Mouse (Mus musculus) limb, embryonic 10.5 days (tissue): ENCODE measurements around the gene Flrt1. TPM values are rescaled to one million over a fixed set of nuclear protein-coding genes. Genes with fewer than 3 reads are reported as not detected.

ENCODE experiments used
- DNase-seq: peaks from one replicate; pipeline ENCODE4 v3.0.0-alpha.2; 2017; ENCODE audit warnings: low spot score
- H3K27ac ChIP-seq: fragments of 300-500 bp; sonication (generic); 2 replicates; pipeline ENCODE4 v1.5.1; 2016; ENCODE audit warnings: mild to moderate bottlenecking
- H3K27me3 ChIP-seq: fragments of 300-500 bp; sonication (generic); 2 replicates; pipeline ENCODE4 v1.6.1; 2016; ENCODE audit warnings: low read depth, mild to moderate bottlenecking; ENCODE audit not compliant: poor library complexity, severe bottlenecking
- H3K36me3 ChIP-seq: fragments of 300-500 bp; sonication (generic); 2 replicates; pipeline ENCODE4 v1.6.1; 2016; ENCODE audit warnings: mild to moderate bottlenecking, moderate library complexity
- H3K4me1 ChIP-seq: fragments of 300-500 bp; sonication (generic); 2 replicates; pipeline ENCODE4 v1.6.1; 2016
- H3K4me3 ChIP-seq: fragments of 300-500 bp; sonication (generic); 2 replicates; pipeline ENCODE4 v1.5.1; 2016; ENCODE audit warnings: mild to moderate bottlenecking, moderate library complexity
- H3K9me3 ChIP-seq: fragments of 300-500 bp; sonication (generic); replicated peaks from 2 replicates; pipeline ENCODE4 v1.6.1; 2016; ENCODE audit warnings: mild to moderate bottlenecking
- WGBS: fragments of 180-500 bp; shearing (Covaris S2); methylation state at CpG from one replicate; pipeline ENCODE4 v1.1.7; 2016; 5-methylcytosine and 5-hydroxymethylcytosine counted together
- polyA plus RNA-seq: library from polyadenylated mRNA; unstranded; fragments of >200 nt; fragmentation: Nextera tagmentation; extraction: Ambion mirVana; gene quantifications from 2 replicates; pipeline ENCODE4 v1.2.1, GENCODE M21; 2016

The Flrt1 gene
- 0.54 and 1.6 TPM in 2 replicates for polyA plus RNA-seq

DNA sequence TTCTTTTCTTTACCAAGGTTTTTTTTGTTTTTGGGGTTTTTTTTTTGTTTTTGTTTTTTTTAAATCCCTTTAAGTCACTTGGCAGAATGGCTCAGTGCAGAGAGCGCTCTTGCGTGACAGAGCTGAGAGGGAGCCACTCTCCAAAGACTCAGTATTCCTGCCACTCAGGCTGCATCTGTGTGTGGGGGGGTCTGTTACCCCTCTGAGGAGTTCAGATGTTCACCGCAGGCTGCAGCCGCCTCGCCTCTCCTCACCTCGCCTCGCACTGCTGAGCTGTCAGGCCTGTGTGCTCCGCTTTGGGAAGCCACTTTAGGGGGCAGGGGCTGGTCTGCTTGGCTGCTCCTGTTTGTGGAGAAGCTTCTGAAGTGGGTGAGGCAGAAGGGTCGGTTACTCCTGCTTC is at the start of gene Flrt1:
Gene Flrt1, minus strand, starts transcription at position 186 of the 400 bp plus-strand sequence.
- DNase-seq, result no peak
- no peak within 1 kb of the TSS for H3K4me3 ChIP-seq

DNA sequence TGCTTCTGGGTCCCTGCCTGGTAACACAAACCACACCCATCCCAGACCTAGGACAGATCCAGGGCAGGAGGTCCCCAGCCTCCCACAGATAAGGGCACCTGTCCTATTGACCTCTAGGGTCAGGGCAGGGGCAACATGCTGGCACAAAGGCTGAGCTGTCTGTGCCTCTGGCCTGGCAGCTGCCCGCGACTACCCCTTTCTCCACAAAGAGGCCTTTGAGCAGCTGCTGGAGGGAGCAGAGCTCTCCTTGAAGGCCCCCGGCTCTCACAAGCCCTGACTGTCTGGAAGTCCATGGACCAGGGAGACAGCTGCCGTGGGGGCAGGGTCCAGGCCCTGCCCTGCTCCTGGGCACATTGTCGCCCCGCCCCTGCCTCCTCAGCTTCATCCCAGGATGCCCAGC is 49.7 kb upstream of the Flrt1 start:
- H3K4me3 ChIP-seq, result no peak overlapping the region
- WGBS, result 85% methylated on average over 6 of the region's 6 CpGs
- peaks cover 62% of the 10 kb centered on the region for H3K4me1 ChIP-seq
- H3K27me3 ChIP-seq, result peaks cover 100% of the 10 kb centered on the region
- peak overlapping the region; percentile 38; the same call in 1 of the 2 replicates for H3K27ac ChIP-seq
- no peaks in the 10 kb centered on the region for H3K36me3 ChIP-seq
- DNase-seq, result no peak
- H3K9me3 ChIP-seq, result no peaks in the 10 kb centered on the region

More for the DNA sequence above, at the start of gene Flrt1:
- WGBS, result 54% methylated on average over 9 of the region's 9 CpGs
- Histone ChIP-seq H3K36me3 (no peaks in the 10 kb centered on the region), H3K27me3 (peaks cover 99% of the 10 kb centered on the region), H3K9me3 (no peaks in the 10 kb centered on the region), H3K4me1 (peaks cover 49% of the 10 kb centered on the region), H3K27ac (peak within 1 kb of the TSS; percentile 82)

DNA sequence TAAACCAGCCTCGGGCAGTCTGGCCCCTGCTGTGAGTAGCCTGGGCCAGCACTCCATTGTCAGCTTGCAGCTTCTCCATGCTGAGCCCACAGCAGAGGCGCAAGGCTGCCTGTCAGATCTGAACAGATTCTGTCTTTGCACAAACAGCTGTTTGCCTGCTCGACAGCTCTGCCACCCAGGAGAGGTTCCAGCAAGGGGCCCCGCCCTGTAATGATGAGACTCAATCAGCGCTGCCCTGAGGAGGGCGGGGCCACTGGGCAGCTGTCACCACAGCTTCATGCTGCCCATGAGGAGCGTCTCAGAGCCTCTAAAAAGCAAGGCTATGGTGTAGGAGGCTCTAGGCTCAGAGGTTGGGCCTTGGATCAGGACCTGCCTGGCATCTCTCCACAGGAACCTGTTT is 47.7 kb upstream of the Flrt1 start:
- Histone ChIP-seq H3K4me1 (peaks cover 75% of the 10 kb centered on the region), H3K27ac (peak overlapping the region; percentile 34), H3K4me3 (no peak overlapping the region), H3K36me3 (no peaks in the 10 kb centered on the region), H3K9me3 (no peaks in the 10 kb centered on the region), H3K27me3 (peaks cover 100% of the 10 kb centered on the region)
- no peak for DNase-seq
- WGBS, result 33% methylated on average over 7 of the region's 7 CpGs

DNA sequence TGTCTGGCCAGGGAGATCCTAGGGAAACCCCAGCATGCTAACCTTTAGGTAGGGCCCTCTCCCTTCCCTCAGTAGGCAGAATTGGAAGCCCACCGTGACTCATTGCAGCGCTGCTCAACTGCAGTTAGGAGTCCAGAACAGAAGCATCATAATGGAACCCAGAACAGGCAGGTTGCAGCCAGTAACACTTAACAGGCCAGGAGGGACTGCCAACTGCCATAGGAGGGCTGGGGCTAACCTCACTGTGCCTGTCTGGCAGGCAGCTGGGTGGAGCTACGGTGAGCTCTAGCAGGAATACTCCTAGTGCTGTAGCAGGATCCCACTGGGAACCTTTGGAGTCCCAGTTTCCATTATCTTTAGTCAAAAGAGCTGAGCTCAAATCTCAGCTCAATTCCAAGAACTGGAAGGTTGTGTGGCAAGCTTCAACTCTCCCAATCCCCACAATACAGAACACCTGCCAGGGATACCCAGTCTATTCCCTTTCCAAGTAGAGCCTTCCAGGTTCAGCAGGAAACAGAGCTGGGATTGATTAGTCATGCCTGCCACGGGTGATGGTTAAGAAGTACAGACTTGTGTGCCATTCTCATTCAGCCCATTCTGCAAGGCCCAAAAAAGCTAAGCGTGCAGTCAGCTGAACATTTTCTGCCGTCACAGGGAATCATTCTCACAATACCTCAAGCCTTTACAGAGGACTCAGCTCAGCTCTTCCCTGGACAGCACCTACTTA is 46.6 kb upstream of the Flrt1 start:
- DNase-seq, result no peak
- 89% methylated on average over 6 of the region's 6 CpGs for WGBS
- peaks cover 76% of the 10 kb centered on the region for H3K4me1 ChIP-seq
- no peak overlapping the region for H3K4me3 ChIP-seq
- no peaks in the 10 kb centered on the region for H3K9me3 ChIP-seq
- H3K27me3 ChIP-seq, result peaks cover 99% of the 10 kb centered on the region
- no peaks in the 10 kb centered on the region for H3K36me3 ChIP-seq
- H3K27ac ChIP-seq, result 0 out of 2 replicates have a peak overlapping the region, but pooled peaks have one; percentile 56

DNA sequence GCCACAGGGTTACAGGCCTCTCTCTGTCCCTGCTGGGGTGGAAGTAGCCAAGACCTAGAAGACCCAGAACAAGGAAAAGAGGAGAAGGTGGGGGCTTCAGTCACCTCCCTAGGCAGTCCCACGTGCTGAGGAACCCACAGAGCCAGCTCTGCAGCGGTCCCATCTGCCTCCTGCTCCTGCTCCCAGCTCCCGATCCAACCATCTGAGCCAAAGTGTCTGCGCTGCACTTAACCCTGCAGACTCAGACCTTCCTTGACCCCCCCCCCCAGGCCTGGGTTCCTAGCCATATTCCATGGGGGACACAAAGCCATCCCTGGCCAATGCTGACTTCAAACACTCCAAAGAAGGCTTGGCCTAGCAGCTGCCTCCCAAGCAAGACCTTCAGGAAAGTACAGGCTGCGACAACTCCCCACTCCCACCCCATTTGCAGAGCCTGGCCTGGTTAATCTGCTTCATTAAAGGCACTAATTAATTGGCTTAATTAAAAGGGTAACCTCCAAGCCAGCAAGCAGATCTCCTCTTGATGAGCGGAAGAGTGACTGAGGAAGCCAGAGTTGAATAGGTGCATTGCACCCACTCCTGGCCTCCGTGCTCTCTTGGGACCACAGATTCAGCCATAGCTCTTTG is 45.9 kb upstream of the Flrt1 start:
- Histone ChIP-seq H3K4me3 (no peak overlapping the region), H3K36me3 (no peaks in the 10 kb centered on the region), H3K4me1 (peaks cover 76% of the 10 kb centered on the region), H3K27ac (peak overlapping the region; percentile 56; the same call in 1 of the 2 replicates), H3K9me3 (no peaks in the 10 kb centered on the region), H3K27me3 (peaks cover 99% of the 10 kb centered on the region)
- DNase-seq, result no peak
- 83% methylated on average over 7 of the region's 7 CpGs for WGBS

DNA sequence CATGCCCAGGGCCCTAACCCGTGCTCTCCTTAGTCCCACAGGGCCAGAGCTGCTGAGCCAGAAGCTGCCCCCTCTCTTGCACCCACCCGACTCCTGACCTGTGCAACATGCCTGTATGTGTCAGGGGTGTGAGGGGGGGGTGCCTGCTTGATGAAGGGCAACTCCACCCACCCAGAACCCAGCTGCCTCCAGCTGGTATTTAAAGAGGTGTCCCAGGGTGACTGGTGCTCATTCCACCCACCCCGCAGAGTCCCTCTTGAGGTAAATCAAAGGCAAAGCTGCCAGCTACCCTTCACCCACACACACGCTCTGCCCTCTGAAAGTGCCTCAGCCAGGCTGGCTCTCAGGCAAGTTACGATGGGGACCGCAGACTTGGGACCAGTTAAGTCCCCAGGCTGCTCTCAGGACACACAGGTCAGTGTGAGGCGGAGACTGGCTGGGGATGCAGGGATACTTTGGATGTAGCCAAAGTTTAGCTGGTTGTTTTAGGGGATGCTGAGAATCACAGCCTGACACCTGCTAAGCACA is 43.7 kb upstream of the Flrt1 start:
- Histone ChIP-seq H3K4me1 (peaks cover 67% of the 10 kb centered on the region), H3K27me3 (peaks cover 99% of the 10 kb centered on the region), H3K9me3 (no peaks in the 10 kb centered on the region), H3K36me3 (no peaks in the 10 kb centered on the region), H3K27ac (peak overlapping the region; percentile 26; the same call in 1 of the 2 replicates), H3K4me3 (no peak overlapping the region)
- DNase-seq, result no peak
- 71% methylated on average over 7 of the region's 7 CpGs for WGBS

DNA sequence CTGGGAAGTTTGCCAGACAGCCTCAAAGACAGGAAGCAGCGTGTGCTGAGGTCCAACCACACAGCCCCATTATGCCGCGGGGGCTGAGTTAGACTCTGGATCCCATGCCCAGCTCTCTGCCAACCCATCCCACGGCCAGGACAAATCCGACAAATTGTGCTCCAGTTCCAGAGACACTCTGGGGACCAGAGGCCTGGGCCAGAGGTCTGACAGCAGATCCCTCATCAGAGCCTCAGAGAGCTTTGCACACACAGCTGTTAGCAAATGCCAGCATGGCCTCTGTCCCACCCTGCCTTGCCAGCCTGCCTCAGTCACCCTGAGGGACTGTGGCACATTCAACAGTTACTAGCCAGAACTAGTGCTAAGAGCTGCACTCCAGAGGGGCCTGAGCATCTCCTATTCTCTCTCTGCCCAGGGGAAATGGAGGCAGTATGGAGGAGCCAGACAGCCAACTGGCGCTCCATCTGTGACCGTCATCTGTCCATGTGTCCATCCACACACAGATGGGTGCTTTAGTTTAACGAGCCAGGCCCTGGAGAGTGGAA is 43.1 kb upstream of the Flrt1 start:
- DNase-seq, result no peak
- no peaks in the 10 kb centered on the region for H3K36me3 ChIP-seq
- H3K9me3 ChIP-seq, result no peaks in the 10 kb centered on the region
- peaks cover 73% of the 10 kb centered on the region for H3K4me1 ChIP-seq
- 75% methylated on average over 8 of the region's 8 CpGs for WGBS
- peaks cover 99% of the 10 kb centered on the region for H3K27me3 ChIP-seq
- peak overlapping the region; percentile 26; the same call in 1 of the 2 replicates for H3K27ac ChIP-seq
- H3K4me3 ChIP-seq, result no peak overlapping the region

DNA sequence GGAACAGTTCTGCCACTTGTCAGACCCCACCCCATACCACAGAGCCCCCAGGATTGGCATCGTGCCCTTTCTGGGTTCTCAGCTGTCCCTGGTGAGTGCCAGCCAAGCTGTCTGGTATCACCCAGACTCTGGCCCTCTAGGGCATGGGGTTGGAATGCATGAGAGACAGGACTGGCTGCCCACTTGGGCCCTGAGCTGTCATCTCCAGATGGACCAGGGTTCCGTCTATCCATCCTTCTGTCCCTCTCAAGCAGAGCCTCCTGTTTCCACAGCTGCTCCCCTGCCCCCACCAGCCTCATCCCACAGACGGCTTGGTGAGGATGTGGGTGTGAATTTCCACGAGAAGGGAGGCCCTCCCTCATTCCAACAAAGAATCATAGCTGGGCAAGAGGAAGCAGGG is 42.6 kb upstream of the Flrt1 start:
- H3K27me3 ChIP-seq, result peaks cover 99% of the 10 kb centered on the region
- peaks cover 74% of the 10 kb centered on the region for H3K4me1 ChIP-seq
- 43% methylated on average over 4 of the region's 4 CpGs for WGBS
- H3K36me3 ChIP-seq, result no peaks in the 10 kb centered on the region
- no peak for DNase-seq
- H3K27ac ChIP-seq, result peak overlapping the region; percentile 26; the same call in 1 of the 2 replicates
- 0 out of 2 replicates have a peak overlapping the region, but pooled peaks have one; percentile 14 for H3K4me3 ChIP-seq
- no peaks in the 10 kb centered on the region for H3K9me3 ChIP-seq

DNA sequence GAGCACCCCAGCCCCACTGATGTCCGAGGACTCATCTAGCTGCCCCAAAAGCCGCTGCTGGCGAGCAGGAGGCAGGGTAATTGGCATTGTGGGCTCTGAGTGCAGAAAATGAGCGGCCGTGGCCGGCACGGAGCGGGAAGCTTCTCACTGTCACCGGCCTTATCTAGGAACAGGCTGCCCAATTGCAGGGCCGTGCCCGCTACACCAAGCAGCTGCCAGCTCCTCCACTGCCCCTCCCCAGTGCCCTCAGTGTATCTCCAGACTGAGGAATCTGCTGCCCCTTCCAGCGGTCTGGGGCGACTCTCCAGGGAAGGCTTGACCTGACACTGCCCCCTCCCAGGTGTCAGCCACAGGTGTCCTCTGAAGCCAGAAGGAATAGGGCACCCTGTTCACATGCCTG is 40.8 kb upstream of the Flrt1 start:
- WGBS, result 80% methylated on average over 13 of the region's 13 CpGs
- H3K36me3 ChIP-seq, result no peaks in the 10 kb centered on the region
- no peak overlapping the region for H3K27ac ChIP-seq
- H3K4me3 ChIP-seq, result no peak overlapping the region
- no peak for DNase-seq
- no peaks in the 10 kb centered on the region for H3K9me3 ChIP-seq
- peaks cover 82% of the 10 kb centered on the region for H3K4me1 ChIP-seq
- H3K27me3 ChIP-seq, result peaks cover 99% of the 10 kb centered on the region

DNA sequence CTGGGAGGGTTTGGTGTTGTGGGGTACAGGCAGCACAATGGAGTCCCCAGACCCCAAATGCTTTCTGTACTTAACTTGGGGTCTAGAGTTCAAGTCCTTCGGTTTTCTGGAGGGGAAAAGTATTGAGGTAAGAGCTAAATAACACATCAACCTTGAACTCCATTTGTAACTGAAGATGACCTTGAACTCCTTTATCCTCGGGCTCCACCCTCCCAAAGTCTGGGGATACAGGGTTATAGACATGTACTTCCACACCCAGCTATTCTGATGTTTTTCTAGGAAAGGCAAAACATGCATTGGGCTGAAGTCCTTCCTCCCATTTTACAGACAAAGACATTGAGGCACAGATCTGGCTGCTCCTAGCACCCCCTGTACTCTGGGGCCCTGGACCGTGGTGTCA is 38.9 kb upstream of the Flrt1 start:
- no peak overlapping the region for H3K27ac ChIP-seq
- no peaks in the 10 kb centered on the region for H3K36me3 ChIP-seq
- 0 out of 2 replicates have a peak overlapping the region, but pooled peaks have one; percentile 46 for H3K4me3 ChIP-seq
- 73% methylated on average over 3 of the region's 3 CpGs for WGBS
- no peaks in the 10 kb centered on the region for H3K9me3 ChIP-seq
- H3K4me1 ChIP-seq, result peaks cover 81% of the 10 kb centered on the region
- DNase-seq, result no peak
- H3K27me3 ChIP-seq, result peaks cover 99% of the 10 kb centered on the region

DNA sequence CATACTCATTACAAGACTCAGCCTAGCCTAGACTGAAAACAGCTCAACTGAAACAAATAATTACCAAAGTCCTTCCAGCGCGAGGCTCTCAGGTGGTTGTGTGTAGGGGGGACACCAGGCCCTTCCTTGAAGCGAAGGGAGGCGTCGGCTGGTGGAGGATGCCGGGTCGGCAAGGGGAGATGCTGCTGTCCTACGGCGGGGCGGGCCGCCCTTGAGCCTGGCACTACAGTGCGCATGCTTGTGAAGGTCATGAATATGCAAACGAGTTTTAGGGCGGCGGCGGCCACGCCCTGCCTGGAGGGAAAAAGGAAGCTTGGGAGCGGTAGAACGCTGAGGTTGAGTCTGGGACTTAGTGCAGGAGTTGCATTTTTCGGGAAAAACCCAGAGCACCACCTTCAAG is 38.3 kb upstream of the Flrt1 start:
- H3K27me3 ChIP-seq, result peaks cover 98% of the 10 kb centered on the region
- H3K4me1 ChIP-seq, result peaks cover 81% of the 10 kb centered on the region
- peak overlapping the region; percentile 46 for H3K4me3 ChIP-seq
- no peaks in the 10 kb centered on the region for H3K9me3 ChIP-seq
- DNase-seq, result peak; percentile 77
- H3K27ac ChIP-seq, result peak overlapping the region; percentile 20; the same call in 1 of the 2 replicates
- no peaks in the 10 kb centered on the region for H3K36me3 ChIP-seq
- under 1% methylated on average over 20 of the region's 20 CpGs for WGBS

DNA sequence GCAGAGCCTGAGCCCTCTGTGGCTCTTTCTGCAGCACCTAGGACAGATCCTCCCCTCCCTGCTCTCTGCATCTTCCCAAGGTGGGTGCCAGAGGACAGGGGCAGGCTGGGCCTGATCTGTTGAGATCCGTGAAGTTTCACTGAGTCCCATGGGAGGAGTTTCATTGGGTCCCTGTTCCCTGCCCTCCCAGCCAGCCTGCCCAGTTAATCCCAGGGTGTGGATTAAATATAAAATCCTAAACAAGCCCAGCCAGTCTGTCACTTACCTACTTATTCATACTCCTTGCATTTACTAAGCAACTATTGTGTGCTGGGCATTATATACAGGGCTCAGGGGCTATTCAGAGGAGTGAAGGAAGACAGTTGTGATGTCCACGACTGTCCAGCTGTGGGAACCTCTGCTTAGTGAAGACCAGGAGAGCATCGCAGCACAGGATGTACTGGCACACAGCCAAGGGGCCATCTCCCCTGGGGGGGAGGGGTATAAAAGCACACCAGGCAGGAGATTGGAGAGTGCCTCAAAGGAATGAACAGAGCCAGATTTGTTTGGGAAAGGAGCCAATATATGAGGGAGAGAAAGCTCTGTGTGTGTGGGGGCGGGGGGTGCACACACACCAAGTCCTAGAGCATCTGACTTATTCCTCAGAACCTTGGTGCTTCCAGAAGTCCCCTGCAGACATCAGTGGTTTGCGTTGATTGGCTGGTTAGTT is 36.8 kb upstream of the Flrt1 start:
- Histone ChIP-seq H3K27ac (peak overlapping the region; percentile 31; the same call in 1 of the 2 replicates), H3K4me1 (peaks cover 81% of the 10 kb centered on the region), H3K27me3 (peaks cover 97% of the 10 kb centered on the region), H3K4me3 (no peak overlapping the region), H3K9me3 (no peaks in the 10 kb centered on the region), H3K36me3 (no peaks in the 10 kb centered on the region)
- WGBS, result 72% methylated on average over 5 of the region's 5 CpGs
- no peak for DNase-seq
